16 mouse cellular contexts compared by ENCODE assay signal in the genomic region with DNA sequence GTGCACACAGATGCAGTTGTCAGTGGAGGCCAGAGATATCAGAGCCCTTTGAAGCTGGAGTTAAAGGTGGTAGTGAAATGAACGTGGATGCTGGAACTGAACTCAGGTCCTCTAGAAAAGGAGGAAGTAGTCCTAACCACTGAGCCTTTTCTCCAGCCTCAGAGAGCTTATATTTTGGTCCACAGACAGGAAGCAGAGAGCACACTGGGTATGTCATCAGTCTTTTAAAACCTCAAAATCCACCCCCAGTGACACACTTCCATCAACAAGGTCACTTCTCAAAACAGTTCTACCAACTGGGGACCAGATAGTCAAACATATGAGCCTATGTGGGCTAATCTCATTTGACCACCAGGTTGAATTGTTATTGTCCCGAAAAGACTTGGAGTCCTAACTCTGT.
"Had no signal": no experiment of that assay in that cellular context is flagged by ENCODE, and none has a peak within 500 bp of the region (broad histone marks: within the 10 kb centered on the region; RNA-seq: fewer than 3 reads in every experiment).

No protein-coding gene starts in this region.

- H3K9me3 ChIP-seq: intestine, embryonic 15.5 days; limb, embryonic 12.5 days; liver, embryonic 13.5 days; lung, embryonic 15.5 days; midbrain, embryonic 12.5 days had no signal

- DNase-seq: kidney, adult 18-20 months; kidney, postnatal 10 days; layer of hippocampus, postnatal 36 days; liver; liver, embryonic 13.5 days; liver, postnatal 0 days; lung, postnatal 4 days; right cerebral cortex, adult 18-20 months; right cerebral cortex, postnatal 25 days; thymus, postnatal 14 days had no signal

- ATAC-seq: intestine, embryonic 15.5 days; liver, postnatal 0 days; midbrain, embryonic 16.5 days had no signal

- H3K36me3 ChIP-seq: intestine, embryonic 15.5 days; limb, embryonic 12.5 days; liver, embryonic 13.5 days; lung, embryonic 15.5 days; midbrain, embryonic 12.5 days had no signal

- H3K4me2 ChIP-seq: intestine, embryonic 15.5 days; limb, embryonic 12.5 days; liver, embryonic 13.5 days; lung, embryonic 15.5 days; midbrain, embryonic 12.5 days had no signal

- H3K27me3 ChIP-seq: intestine, embryonic 15.5 days; limb, embryonic 12.5 days; liver, embryonic 13.5 days; lung, embryonic 15.5 days; midbrain, embryonic 12.5 days had no signal

- H3K4me3 ChIP-seq: intestine, embryonic 15.5 days; limb, embryonic 12.5 days; liver, embryonic 13.5 days; lung, embryonic 15.5 days; midbrain, embryonic 12.5 days had no signal

- H3K27ac ChIP-seq: intestine, embryonic 15.5 days; limb, embryonic 12.5 days; liver, embryonic 13.5 days; lung, embryonic 15.5 days; midbrain, embryonic 12.5 days; stomach, postnatal 0 days had no signal

- H3K9ac ChIP-seq: intestine, embryonic 15.5 days; limb, embryonic 12.5 days; liver, embryonic 13.5 days; liver, postnatal 0 days; lung, embryonic 15.5 days; midbrain, embryonic 12.5 days had no signal
